Mouse (Mus musculus): ENCODE data around the gene Map3k11. TPM values are rescaled to one million over a fixed set of nuclear protein-coding genes. Genes with fewer than 3 reads are reported as not detected.

Map3k11 gene
- total and polyA plus RNA-seq, 3 experiments, result 22.5 to 38.3 TPM; not detected in 1

GRCm38 (mm10) chr19:5731264-5731978 is 42.9 kb downstream of the Map3k11 start (continued):
- TF ChIP-seq POLR2A (IDR thresholded peaks at IDR 0.05; ENCODE audit: control insufficient read depth in 1 of 2, insufficient read depth in 1 of 2, low read depth in 1 of 2, low read length in 2 of 2, poor library complexity in 1 of 2) (peak; percentile 77 to 92), UBTF (IDR thresholded peaks at IDR 0.05; ENCODE audit: borderline replicate concordance, insufficient read depth, low read depth, low read length) (no peak), BHLHE40 (IDR thresholded peaks at IDR 0.05; ENCODE audit: borderline replicate concordance, low read depth, low read length) (no peak)

- Histone ChIP-seq H3K4me1 (ENCODE audit: control insufficient read depth in 1 of 2, insufficient read depth in 2 of 2, low read length in 2 of 2) (peaks cover 0 to 19% of the 10 kb centered on the region in 2 experiments; a peak in 2 of 4 replicates), H3K4me3 (ENCODE audit: control insufficient read depth in 1 of 2, insufficient read depth in 1 of 2, low read depth in 2 of 2, low read length in 2 of 2) (0 out of 4 replicates have a peak overlapping the region, but pooled peaks of 1 of the 2 experiments have one; percentile 1), H3K27me3 (ENCODE audit: control insufficient read depth in 1 of 2, insufficient read depth in 2 of 2, low read length in 2 of 2) (no peaks in the 10 kb centered on the region), H3K79me2 (ENCODE audit: control insufficient read depth, insufficient read depth, low read length, poor library complexity) (peaks cover 14% of the 10 kb centered on the region), H3K9me3 (replicated peaks; ENCODE audit: insufficient read depth, low read length) (no peaks in the 10 kb centered on the region), H3K36me3 (ENCODE audit: control insufficient read depth in 1 of 2, insufficient read depth in 2 of 2, low read length in 2 of 2) (peaks cover 0 to 12% of the 10 kb centered on the region in 2 experiments; a peak in 2 of 4 replicates), H3K27ac (ENCODE audit: control insufficient read depth, low read depth, low read length) (no peak overlapping the region), H3K9ac (ENCODE audit: control insufficient read depth, low read depth, low read length, poor library complexity, severe bottlenecking) (no peak overlapping the region)
- 0 out of 2 replicates have a peak, but pooled peaks have one; percentile 44 for TF ChIP-seq TBP (IDR thresholded peaks at IDR 0.05; ENCODE audit: low read depth, low read length)
- peak; percentile 85 for TF ChIP-seq RCOR1 (IDR thresholded peaks at IDR 0.05; ENCODE audit: low read depth, low read length)
- TF ChIP-seq ELF1 (IDR thresholded peaks at IDR 0.05; ENCODE audit: low read depth, low read length), result no peak
- 0 out of 2 replicates have a peak, but pooled peaks have one; percentile 28 for TF ChIP-seq SIN3A (IDR thresholded peaks at IDR 0.05; ENCODE audit: low read length)
- no peak for TF ChIP-seq ZKSCAN1 (IDR thresholded peaks at IDR 0.05; ENCODE audit: low read depth, low read length)
- TF ChIP-seq GATA1 (IDR thresholded peaks at IDR 0.05; ENCODE audit: low read depth, low read length), result peak; percentile 54
- TF ChIP-seq SMC3 (IDR thresholded peaks at IDR 0.05; ENCODE audit: low read depth, low read length), result 0 out of 2 replicates have a peak, but pooled peaks have one; percentile 8
- peak; percentile 79 for DNase-seq (ENCODE audit: low read depth, low spot score)
Observed at GRCm38 (mm10) chr19:5734325-5734724, 45.8 kb downstream of the Map3k11 start.

- Histone ChIP-seq H3K36me3 (ENCODE audit: control insufficient read depth in 1 of 2, insufficient read depth in 2 of 2, low read length in 2 of 2) (no peaks in the 10 kb centered on the region), H3K4me1 (ENCODE audit: control insufficient read depth in 1 of 2, insufficient read depth in 2 of 2, low read length in 2 of 2) (no peaks in the 10 kb centered on the region), H3K27me3 (ENCODE audit: control insufficient read depth in 1 of 2, insufficient read depth in 2 of 2, low read length in 2 of 2) (peaks cover 0 to 2% of the 10 kb centered on the region in 2 experiments; a peak in 1 of 4 replicates), H3K9ac (ENCODE audit: control insufficient read depth, low read depth, low read length, poor library complexity, severe bottlenecking) (no peak overlapping the region), H3K4me3 (ENCODE audit: control insufficient read depth in 1 of 2, insufficient read depth in 1 of 2, low read depth in 2 of 2, low read length in 2 of 2) (no peak overlapping the region), H3K27ac (ENCODE audit: control insufficient read depth, low read depth, low read length) (no peak overlapping the region), H3K79me2 (ENCODE audit: control insufficient read depth, insufficient read depth, low read length, poor library complexity) (no peaks in the 10 kb centered on the region), H3K9me3 (replicated peaks; ENCODE audit: insufficient read depth, low read length) (no peaks in the 10 kb centered on the region)
- TF ChIP-seq POLR2AphosphoS2 (IDR thresholded peaks at IDR 0.05; ENCODE audit: low read length) (no peak), ZNF384 (IDR thresholded peaks at IDR 0.05; ENCODE audit: low read depth, low read length) (no peak), ELF1 (IDR thresholded peaks at IDR 0.05; ENCODE audit: low read depth, low read length) (no peak), MAZ (IDR thresholded peaks at IDR 0.05; ENCODE audit: low read depth, low read length) (no peak), RCOR1 (IDR thresholded peaks at IDR 0.05; ENCODE audit: low read depth, low read length) (no peak), ZKSCAN1 (IDR thresholded peaks at IDR 0.05; ENCODE audit: low read depth, low read length) (no peak), ZMIZ1 (IDR thresholded peaks at IDR 0.05; ENCODE audit: low read depth, low read length) (no peak), GATA1 (IDR thresholded peaks at IDR 0.05; ENCODE audit: low read depth, low read length) (no peak), GABPA (IDR thresholded peaks at IDR 0.05; ENCODE audit: low read depth, low read length) (no peak), MEF2A (IDR thresholded peaks at IDR 0.05; ENCODE audit: extremely low read depth, insufficient replicate concordance, low read depth, low read length, poor library complexity, severe bottlenecking) (no peak), SMC3 (IDR thresholded peaks at IDR 0.05; ENCODE audit: low read depth, low read length) (no peak), CTCF (IDR thresholded peaks at IDR 0.05 in 2 of 3, conservative IDR thresholded peaks at IDR 0.05 in 1 of 3; ENCODE audit: control insufficient read depth in 1 of 3, insufficient read depth in 1 of 3, low read depth in 2 of 3, low read length in 3 of 3, poor library complexity in 1 of 3, severe bottlenecking in 1 of 3) (no peak), TBP (IDR thresholded peaks at IDR 0.05; ENCODE audit: low read depth, low read length) (no peak), MAFK (IDR thresholded peaks at IDR 0.05; ENCODE audit: borderline replicate concordance, low read depth, low read length) (no peak), CHD2 (IDR thresholded peaks at IDR 0.05; ENCODE audit: low read length) (no peak), EP300 (IDR thresholded peaks at IDR 0.05; ENCODE audit: low read depth in 1 of 2, low read length in 2 of 2) (no peak), E2F4 (IDR thresholded peaks at IDR 0.05; ENCODE audit: borderline replicate concordance, low read depth, low read length) (no peak), MYC (IDR thresholded peaks at IDR 0.05; ENCODE audit: low read depth, low read length) (no peak)
- no peak for DNase-seq (ENCODE audit: low read depth, low spot score)
Observed at GRCm38 (mm10) chr19:5739446-5739845, 50.9 kb downstream of the Map3k11 start.
